Mouse (Mus musculus): ENCODE data around the gene Apc2. TPM values are rescaled to one million over a fixed set of nuclear protein-coding genes. Genes with fewer than 3 reads are reported as not detected.

Gene Apc2
- polyA plus RNA-seq, 1 experiment: 1.8 TPM

DNA sequence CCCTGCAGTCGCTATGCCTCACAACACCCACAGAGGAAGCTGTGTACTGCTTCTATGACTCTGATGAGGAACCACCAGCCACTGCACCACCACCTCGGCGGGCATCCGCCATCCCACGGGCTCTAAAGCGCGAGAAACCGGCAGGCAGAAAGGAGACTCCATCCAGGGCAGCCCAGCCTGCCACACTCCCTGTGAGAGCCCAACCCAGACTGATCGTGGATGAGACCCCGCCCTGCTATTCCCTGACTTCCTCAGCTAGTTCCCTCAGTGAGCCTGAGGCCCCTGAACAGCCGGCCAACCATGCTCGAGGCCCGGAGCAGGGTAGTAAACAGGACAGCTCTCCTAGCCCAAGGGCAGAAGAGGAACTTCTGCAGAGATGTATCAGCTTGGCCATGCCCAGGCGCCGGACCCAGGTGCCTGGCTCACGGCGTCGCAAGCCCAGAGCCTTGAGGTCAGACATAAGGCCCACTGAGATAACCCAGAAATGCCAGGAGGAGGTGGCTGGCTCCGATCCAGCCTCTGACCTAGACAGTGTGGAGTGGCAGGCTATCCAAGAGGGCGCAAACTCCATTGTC is 17.9 kb downstream of the Apc2 start:
- Histone ChIP-seq H3K4me1 (ENCODE audit: control insufficient read depth, insufficient read depth, low read length) (peaks cover 19% of the 10 kb centered on the region), H3K36me3 (ENCODE audit: control insufficient read depth, insufficient read depth, low read length) (no peaks in the 10 kb centered on the region), H3K4me3 (ENCODE audit: control insufficient read depth, low read depth, low read length) (no peak overlapping the region), H3K27ac (ENCODE audit: control insufficient read depth, insufficient read depth, low read depth, low read length) (no peak overlapping the region), H3K27me3 (ENCODE audit: control insufficient read depth, insufficient read depth, low read length) (no peaks in the 10 kb centered on the region)
- TF ChIP-seq CTCF (IDR thresholded peaks at IDR 0.05; ENCODE audit: control insufficient read depth, insufficient read depth, insufficient replicate concordance, low read depth, low read length) (no peak), POLR2A (IDR thresholded peaks at IDR 0.05; ENCODE audit: control insufficient read depth, low read depth, low read length) (no peak)

DNA sequence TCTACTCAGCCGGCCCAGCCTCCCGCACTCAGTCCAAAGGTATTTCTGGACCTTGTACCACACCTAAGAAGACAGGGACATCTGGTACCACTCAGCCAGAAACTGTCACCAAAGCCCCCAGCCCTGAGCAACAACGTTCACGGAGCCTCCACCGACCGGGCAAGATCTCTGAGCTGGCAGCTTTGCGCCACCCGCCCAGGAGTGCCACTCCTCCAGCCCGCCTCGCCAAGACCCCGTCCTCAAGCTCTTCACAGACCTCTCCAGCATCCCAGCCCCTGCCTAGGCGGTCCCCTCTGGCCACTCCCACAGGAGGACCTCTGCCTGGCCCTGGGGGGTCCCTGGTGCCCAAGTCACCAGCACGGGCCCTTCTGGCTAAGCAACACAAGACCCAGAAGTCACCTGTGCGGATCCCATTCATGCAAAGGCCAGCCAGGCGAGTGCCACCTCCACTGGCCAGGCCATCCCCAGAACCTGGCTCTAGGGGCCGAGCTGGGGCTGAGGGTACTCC is 18.8 kb downstream of the Apc2 start:
- H3K4me1 ChIP-seq (ENCODE audit: control insufficient read depth, insufficient read depth, low read length): peaks cover 19% of the 10 kb centered on the region
- H3K36me3 ChIP-seq (ENCODE audit: control insufficient read depth, insufficient read depth, low read length): no peaks in the 10 kb centered on the region
- H3K4me3 ChIP-seq (ENCODE audit: control insufficient read depth, low read depth, low read length): 0 out of 2 replicates have a peak overlapping the region, but pooled peaks have one; percentile 9
- H3K27ac ChIP-seq (ENCODE audit: control insufficient read depth, insufficient read depth, low read depth, low read length): no peak overlapping the region
- TF ChIP-seq CTCF (IDR thresholded peaks at IDR 0.05; ENCODE audit: control insufficient read depth, insufficient read depth, insufficient replicate concordance, low read depth, low read length) (no peak), POLR2A (IDR thresholded peaks at IDR 0.05; ENCODE audit: control insufficient read depth, low read depth, low read length) (no peak)
- H3K27me3 ChIP-seq (ENCODE audit: control insufficient read depth, insufficient read depth, low read length): no peaks in the 10 kb centered on the region

DNA sequence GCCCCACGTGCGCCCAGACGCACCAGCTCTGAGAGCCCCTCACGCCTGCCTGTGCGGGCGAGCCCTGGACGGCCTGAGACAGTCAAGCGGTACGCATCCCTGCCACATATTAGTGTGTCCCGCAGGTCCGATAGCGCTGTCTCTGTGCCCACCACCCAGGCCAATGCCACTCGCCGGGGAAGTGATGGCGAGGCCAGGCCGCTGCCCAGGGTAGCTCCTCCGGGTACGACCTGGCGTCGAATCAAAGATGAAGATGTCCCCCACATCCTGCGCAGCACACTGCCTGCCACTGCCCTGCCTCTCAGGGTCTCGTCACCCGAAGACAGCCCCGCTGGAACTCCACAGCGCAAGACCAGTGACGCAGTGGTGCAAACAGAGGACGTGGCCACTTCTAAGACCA is 19.5 kb downstream of the Apc2 start:
- peaks cover 22% of the 10 kb centered on the region for H3K4me1 ChIP-seq (ENCODE audit: control insufficient read depth, insufficient read depth, low read length)
- no peak overlapping the region for H3K27ac ChIP-seq (ENCODE audit: control insufficient read depth, insufficient read depth, low read depth, low read length)
- no peaks in the 10 kb centered on the region for H3K36me3 ChIP-seq (ENCODE audit: control insufficient read depth, insufficient read depth, low read length)
- no peaks in the 10 kb centered on the region for H3K27me3 ChIP-seq (ENCODE audit: control insufficient read depth, insufficient read depth, low read length)
- peak overlapping the region; percentile 25 for H3K4me3 ChIP-seq (ENCODE audit: control insufficient read depth, low read depth, low read length)
- TF ChIP-seq CTCF (IDR thresholded peaks at IDR 0.05; ENCODE audit: control insufficient read depth, insufficient read depth, insufficient replicate concordance, low read depth, low read length) (no peak), POLR2A (IDR thresholded peaks at IDR 0.05; ENCODE audit: control insufficient read depth, low read depth, low read length) (no peak; the same call in 1 of the 2 replicates)

DNA sequence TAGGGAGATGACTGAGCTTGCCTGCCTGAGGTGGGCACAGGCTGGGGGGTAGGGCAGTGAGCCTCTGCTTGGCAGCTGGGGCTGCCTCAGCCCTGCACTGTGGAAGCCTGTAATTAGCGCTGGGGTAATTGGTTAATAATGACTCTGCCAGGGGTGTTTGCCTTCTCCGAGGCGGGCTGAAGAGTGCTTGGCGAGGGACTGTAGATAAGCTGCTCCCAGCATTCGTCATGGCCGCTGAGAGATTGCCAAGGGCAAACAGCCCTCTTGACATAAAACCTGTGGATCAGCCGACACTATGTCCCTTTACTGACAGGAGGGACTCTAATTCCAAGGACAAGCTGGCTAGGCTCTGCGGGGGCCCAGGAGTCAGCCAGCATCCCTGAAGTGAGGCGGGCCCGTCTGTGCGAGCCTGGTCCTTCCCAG is 20.6 kb downstream of the Apc2 start:
- TF ChIP-seq CTCF (IDR thresholded peaks at IDR 0.05; ENCODE audit: control insufficient read depth, insufficient read depth, insufficient replicate concordance, low read depth, low read length) (no peak), POLR2A (IDR thresholded peaks at IDR 0.05; ENCODE audit: control insufficient read depth, low read depth, low read length) (no peak)
- Histone ChIP-seq H3K4me3 (ENCODE audit: control insufficient read depth, low read depth, low read length) (peak overlapping the region; percentile 38), H3K27me3 (ENCODE audit: control insufficient read depth, insufficient read depth, low read length) (no peaks in the 10 kb centered on the region), H3K36me3 (ENCODE audit: control insufficient read depth, insufficient read depth, low read length) (no peaks in the 10 kb centered on the region), H3K4me1 (ENCODE audit: control insufficient read depth, insufficient read depth, low read length) (peaks cover 29% of the 10 kb centered on the region), H3K27ac (ENCODE audit: control insufficient read depth, insufficient read depth, low read depth, low read length) (no peak overlapping the region)

DNA sequence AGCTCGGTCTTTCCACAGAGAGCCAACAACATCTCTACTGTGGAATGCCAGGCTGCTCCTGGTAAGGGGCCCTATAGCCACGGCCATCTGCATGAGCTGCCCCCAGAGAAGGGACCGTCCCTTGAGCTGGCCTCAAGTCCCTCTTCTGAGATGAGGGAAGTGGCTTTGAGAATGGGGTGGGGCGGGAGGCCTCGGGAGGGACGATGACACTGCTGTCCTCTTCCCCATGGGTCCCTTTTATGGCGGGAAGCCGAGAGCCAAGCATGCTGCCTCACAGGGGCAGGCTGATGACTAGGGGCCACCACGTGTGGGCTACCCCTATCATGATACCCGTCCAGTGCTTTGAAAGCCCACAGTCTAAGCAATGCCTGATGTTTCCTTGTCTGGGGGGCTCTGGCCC is 21.2 kb downstream of the Apc2 start:
- TF ChIP-seq POLR2A (IDR thresholded peaks at IDR 0.05; ENCODE audit: control insufficient read depth, low read depth, low read length) (no peak; the same call in 1 of the 2 replicates), CTCF (IDR thresholded peaks at IDR 0.05; ENCODE audit: control insufficient read depth, insufficient read depth, insufficient replicate concordance, low read depth, low read length) (no peak)
- H3K27ac ChIP-seq (ENCODE audit: control insufficient read depth, insufficient read depth, low read depth, low read length): no peak overlapping the region
- H3K36me3 ChIP-seq (ENCODE audit: control insufficient read depth, insufficient read depth, low read length): no peaks in the 10 kb centered on the region
- peak overlapping the region; percentile 38 for H3K4me3 ChIP-seq (ENCODE audit: control insufficient read depth, low read depth, low read length)
- H3K27me3 ChIP-seq (ENCODE audit: control insufficient read depth, insufficient read depth, low read length): no peaks in the 10 kb centered on the region
- peaks cover 34% of the 10 kb centered on the region for H3K4me1 ChIP-seq (ENCODE audit: control insufficient read depth, insufficient read depth, low read length)

DNA sequence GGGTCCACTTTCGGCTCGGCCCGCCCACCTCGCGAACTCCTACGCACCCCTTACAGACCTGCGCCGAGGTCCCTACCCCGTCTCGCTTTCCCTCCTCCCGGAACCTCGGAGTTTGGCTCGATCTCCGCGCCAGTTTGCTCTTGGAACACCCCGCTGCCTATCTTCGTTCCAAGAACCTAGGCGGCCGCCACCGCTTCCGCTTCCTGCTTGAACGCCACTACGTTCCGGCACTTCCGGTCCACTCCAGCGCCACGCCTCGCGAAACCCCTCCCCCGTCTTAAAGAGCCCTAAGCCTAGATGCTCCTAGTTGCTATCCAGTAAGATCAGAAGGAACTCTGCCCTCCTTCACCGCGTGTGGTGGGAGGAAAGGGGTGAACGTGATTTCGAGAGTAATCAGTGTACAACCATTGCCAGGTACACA is 24.6 kb downstream of the Apc2 start, which contains the start of gene 2310011J03Rik:
Gene 2310011J03Rik (minus strand): TSS at position 198 of the 421 bp plus-strand sequence.
- H3K4me3 ChIP-seq (ENCODE audit: control insufficient read depth, low read depth, low read length): peak within 1 kb of the TSS; percentile 84
- peaks cover 39% of the 10 kb centered on the region for H3K4me1 ChIP-seq (ENCODE audit: control insufficient read depth, insufficient read depth, low read length)
- no peaks in the 10 kb centered on the region for H3K27me3 ChIP-seq (ENCODE audit: control insufficient read depth, insufficient read depth, low read length)
- H3K27ac ChIP-seq (ENCODE audit: control insufficient read depth, insufficient read depth, low read depth, low read length): peak within 1 kb of the TSS; percentile 58
- no peaks in the 10 kb centered on the region for H3K36me3 ChIP-seq (ENCODE audit: control insufficient read depth, insufficient read depth, low read length)
- TF ChIP-seq POLR2A (IDR thresholded peaks at IDR 0.05; ENCODE audit: control insufficient read depth, low read depth, low read length) (0 out of 2 replicates have a peak, but pooled peaks have one; percentile 25), CTCF (IDR thresholded peaks at IDR 0.05; ENCODE audit: control insufficient read depth, insufficient read depth, insufficient replicate concordance, low read depth, low read length) (no peak)

DNA sequence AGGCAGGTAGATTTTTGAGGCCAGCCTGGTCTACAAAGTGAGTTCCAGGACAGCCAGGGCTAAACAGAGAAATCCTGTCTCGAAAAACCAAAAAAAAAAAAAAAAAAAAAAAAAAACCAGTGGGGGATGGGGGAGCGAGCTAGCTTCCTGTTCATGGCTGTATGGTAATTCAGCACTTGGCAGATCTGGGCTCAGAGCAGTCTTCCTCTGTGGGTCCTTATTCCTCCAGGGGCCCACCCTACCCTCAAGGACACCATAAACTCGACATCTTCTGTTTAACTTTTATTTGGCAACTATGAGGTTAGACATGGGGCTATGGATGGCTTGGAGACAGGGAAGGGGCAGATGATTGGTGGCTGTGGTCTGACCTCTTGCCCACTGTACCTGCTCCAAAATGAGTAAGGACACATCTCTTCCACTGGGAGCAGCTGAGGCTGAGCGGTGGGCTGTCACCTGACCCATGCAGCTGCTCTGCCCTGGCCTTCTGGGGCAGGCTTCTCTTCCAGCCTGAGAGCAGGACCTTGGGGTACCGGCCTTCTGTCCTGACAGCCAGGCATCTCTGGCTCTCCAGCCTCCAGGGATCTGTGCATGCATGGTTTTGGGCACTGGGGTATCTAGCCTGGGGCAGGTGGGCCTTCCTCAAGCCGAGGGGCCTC is 25.4 kb downstream of the Apc2 start:
- H3K36me3 ChIP-seq (ENCODE audit: control insufficient read depth, insufficient read depth, low read length): no peaks in the 10 kb centered on the region
- H3K4me3 ChIP-seq (ENCODE audit: control insufficient read depth, low read depth, low read length): no peak overlapping the region
- H3K4me1 ChIP-seq (ENCODE audit: control insufficient read depth, insufficient read depth, low read length): peaks cover 35% of the 10 kb centered on the region
- H3K27me3 ChIP-seq (ENCODE audit: control insufficient read depth, insufficient read depth, low read length): no peaks in the 10 kb centered on the region
- no peak for TF ChIP-seq POLR2A (IDR thresholded peaks at IDR 0.05; ENCODE audit: control insufficient read depth, low read depth, low read length)
- no peak for TF ChIP-seq CTCF (IDR thresholded peaks at IDR 0.05; ENCODE audit: control insufficient read depth, insufficient read depth, insufficient replicate concordance, low read depth, low read length)
- no peak overlapping the region for H3K27ac ChIP-seq (ENCODE audit: control insufficient read depth, insufficient read depth, low read depth, low read length)

Data from testis, adult 2 months (tissue).